ENCODE assay signal across 14 mouse cellular contexts in genomic region chr1:167915578-167916275, GRCm38 (mm10).
DNase-seq lines count a peak whose midpoint lies in the region; ATAC-seq and TF ChIP-seq lines count a peak whose summit lies in the region.
"Had no signal": no experiment of that assay in that cellular context is flagged by ENCODE, and none has a peak within 500 bp of the region (broad histone marks: within the 10 kb centered on the region; RNA-seq: fewer than 3 reads in every experiment).

No protein-coding gene starts in this region.

- H3K27me3 ChIP-seq in hindbrain, embryonic 11.5 days (ENCODE audit: control insufficient read depth, insufficient read depth, low read length): no peaks in the 10 kb centered on the region
- no peaks in the 10 kb centered on the region for H3K27me3 ChIP-seq in hindbrain, embryonic 14.5 days (ENCODE audit: control insufficient read depth, insufficient read depth, low read length)
- H3K27me3 ChIP-seq in ES-Bruce4 (ENCODE audit: control insufficient read depth, insufficient read depth, low read length, poor library complexity, severe bottlenecking) (no peaks in the 10 kb centered on the region), Patski (peaks cover 10% of the 10 kb centered on the region)
- no peaks in the 10 kb centered on the region for H3K27me3 ChIP-seq in hindbrain, postnatal 0 days (ENCODE audit: insufficient read depth, low read length)
- H3K27me3 ChIP-seq: lung, embryonic 15.5 days had no signal

- DNase-seq in hindbrain, embryonic 11.5 days (ENCODE audit: low spot score): no peak
- DNase-seq in hindbrain, embryonic 14.5 days (ENCODE audit: low spot score): no peak
- DNase-seq in Patski (ENCODE audit: low read depth, low spot score): no peak
- no peak for DNase-seq in hindbrain, postnatal 0 days (ENCODE audit: low spot score)
- DNase-seq in right cerebral cortex, postnatal 36 days (ENCODE audit: low spot score in 2 of 2): no peak
- no peak for DNase-seq in adrenal gland, adult (ENCODE audit: inconsistent age in 2 of 2, low spot score in 1 of 2)
- DNase-seq: thymus, adult 18-20 months had no signal

- peak; percentile 95 for TF ChIP-seq EP300 in ES-Bruce4 (IDR thresholded peaks at IDR 0.05; ENCODE audit: insufficient read depth, low read depth, low read length)

- CTCF ChIA-PET in Patski (lab: Charles Lee): interaction anchor here (0.6 to 1.4 kb wide), 7 partner anchors 8 to 134 kb away, joined by 3 to 6 read pairs (median 3); no protein-coding TSS in a partner anchor

- no peak overlapping the region for H3K4me2 ChIP-seq in hindbrain, embryonic 11.5 days (replicated peaks; ENCODE audit: low read depth, low read length)
- no peak overlapping the region for H3K4me2 ChIP-seq in hindbrain, embryonic 14.5 days (replicated peaks)
- no peak overlapping the region for H3K4me2 ChIP-seq in hindbrain, postnatal 0 days (ENCODE audit: low read depth, low read length)
- H3K4me2 ChIP-seq: heart, embryonic 11.5 days; limb, embryonic 13.5 days; lung, embryonic 15.5 days had no signal

- no peaks in the 10 kb centered on the region for H3K4me1 ChIP-seq in hindbrain, embryonic 11.5 days (replicated peaks; ENCODE audit: control insufficient read depth, insufficient read depth, low read length)
- H3K4me1 ChIP-seq in hindbrain, embryonic 14.5 days (replicated peaks; ENCODE audit: control insufficient read depth, insufficient read depth, low read length): no peaks in the 10 kb centered on the region
- H3K4me1 ChIP-seq in ES-Bruce4 (ENCODE audit: control insufficient read depth, insufficient read depth, low read length): peaks cover 2% of the 10 kb centered on the region
- H3K4me1 ChIP-seq in hindbrain, postnatal 0 days (ENCODE audit: insufficient read depth, low read length): no peaks in the 10 kb centered on the region
- H3K4me1 ChIP-seq: lung, embryonic 15.5 days had no signal

- no peak overlapping the region for H3K9ac ChIP-seq in hindbrain, embryonic 11.5 days (ENCODE audit: low read depth, low read length)
- H3K9ac ChIP-seq in hindbrain, embryonic 14.5 days: no peak overlapping the region
- H3K9ac ChIP-seq in ES-Bruce4 (ENCODE audit: low read depth, poor library complexity, severe bottlenecking): no peak overlapping the region
- H3K9ac ChIP-seq in hindbrain, postnatal 0 days (replicated peaks; ENCODE audit: low read length): no peak overlapping the region
- H3K9ac ChIP-seq: limb, embryonic 13.5 days; liver, embryonic 14.5 days; lung, embryonic 15.5 days had no signal

- ATAC-seq in hindbrain, embryonic 11.5 days (ENCODE audit: low FRiP score): peak; percentile 10; the same call in 1 of the 2 replicates
- no peak for ATAC-seq in hindbrain, embryonic 14.5 days (ENCODE audit: low FRiP score)
- no peak for ATAC-seq in Patski
- 0 out of 2 replicates have a peak, but pooled peaks have one; percentile 6 for ATAC-seq in hindbrain, postnatal 0 days

- H3K36me3 ChIP-seq in hindbrain, embryonic 11.5 days (ENCODE audit: control insufficient read depth, insufficient read depth, low read length): no peaks in the 10 kb centered on the region
- no peaks in the 10 kb centered on the region for H3K36me3 ChIP-seq in hindbrain, embryonic 14.5 days (replicated peaks; ENCODE audit: control insufficient read depth, insufficient read depth)
- no peaks in the 10 kb centered on the region for H3K36me3 ChIP-seq in ES-Bruce4 (ENCODE audit: control insufficient read depth, insufficient read depth, low read length, poor library complexity, severe bottlenecking)
- no peaks in the 10 kb centered on the region for H3K36me3 ChIP-seq in hindbrain, postnatal 0 days (ENCODE audit: insufficient read depth, low read length)
- H3K36me3 ChIP-seq: limb, embryonic 13.5 days; lung, embryonic 15.5 days had no signal

- H3K9me3 ChIP-seq in hindbrain, embryonic 11.5 days (ENCODE audit: control insufficient read depth, low read length): no peaks in the 10 kb centered on the region
- no peaks in the 10 kb centered on the region for H3K9me3 ChIP-seq in hindbrain, embryonic 14.5 days (ENCODE audit: control insufficient read depth, low read length)
- H3K9me3 ChIP-seq in ES-Bruce4 (replicated peaks; ENCODE audit: control insufficient read depth, insufficient read depth, low read length, poor library complexity, severe bottlenecking): peaks cover 9% of the 10 kb centered on the region
- no peaks in the 10 kb centered on the region for H3K9me3 ChIP-seq in hindbrain, postnatal 0 days (ENCODE audit: low read length)
- H3K9me3 ChIP-seq: limb, embryonic 13.5 days; lung, embryonic 15.5 days had no signal

- WGBS in hindbrain, embryonic 11.5 days: 65% methylated on average over 6 of the region's 6 CpGs
- 62% methylated on average over 6 of the region's 6 CpGs for WGBS in hindbrain, embryonic 14.5 days
- WGBS in hindbrain, postnatal 0 days: 67% methylated on average over 6 of the region's 6 CpGs

- in situ Hi-C loops in Patski (cut with MboI; ENCODE audit: low pct_unique_long_range_greater_than_20kb): loop anchor here (25.0 kb wide), 1 partner anchor 503 kb away; no protein-coding TSS in a partner anchor

- no peak for TF ChIP-seq POLR2A in ES-Bruce4 (IDR thresholded peaks at IDR 0.05; ENCODE audit: insufficient read depth, low read length)

- no peak for TF ChIP-seq CTCF in ES-Bruce4 (IDR thresholded peaks at IDR 0.05; ENCODE audit: low read depth, low read length)
- peak; percentile 16 for TF ChIP-seq CTCF in Patski (IDR thresholded peaks at IDR 0.05)
- TF ChIP-seq CTCF in hindbrain, postnatal 0 days (IDR thresholded peaks at IDR 0.05; ENCODE audit: low read depth): no peak

- no peak overlapping the region for H3K4me3 ChIP-seq in hindbrain, embryonic 11.5 days (ENCODE audit: low read depth, low read length)
- H3K4me3 ChIP-seq in hindbrain, embryonic 14.5 days (replicated peaks; ENCODE audit: low read length): no peak overlapping the region
- no peak overlapping the region for H3K4me3 ChIP-seq in ES-Bruce4 (ENCODE audit: low read depth, low read length)
- no peak overlapping the region for H3K4me3 ChIP-seq in hindbrain, postnatal 0 days (ENCODE audit: low read length)
- H3K4me3 ChIP-seq: layer of hippocampus, adult 2 months; limb, embryonic 13.5 days; lung, embryonic 15.5 days; myocyte had no signal

- POLR2A ChIA-PET in Patski (lab: Charles Lee): no interaction called here

- no peak overlapping the region for H3K27ac ChIP-seq in hindbrain, embryonic 11.5 days (ENCODE audit: low read depth, low read length)
- H3K27ac ChIP-seq in hindbrain, embryonic 14.5 days: no peak overlapping the region
- peak overlapping the region; percentile 88 for H3K27ac ChIP-seq in ES-Bruce4 (ENCODE audit: insufficient read depth, low read length)
- H3K27ac ChIP-seq in hindbrain, postnatal 0 days: no peak overlapping the region
- H3K27ac ChIP-seq: layer of hippocampus, adult 2 months; limb, embryonic 13.5 days; liver, embryonic 14.5 days; lung, embryonic 15.5 days had no signal

Comparison
In these comparisons a context has a peak if more than half of its experiments do, and no peak if none do; other contexts are left out.
1. ATAC-seq: peak in hindbrain, embryonic 11.5 days (single experiment) and hindbrain, postnatal 0 days (single experiment); none in hindbrain, embryonic 14.5 days (single experiment) and Patski (single experiment).